Mouse (Mus musculus) stomach, embryonic 16.5 days (tissue): ENCODE measurements around the gene Adam10. TPM values are rescaled to one million over a fixed set of nuclear protein-coding genes. Genes with fewer than 3 reads are reported as not detected.

ENCODE experiments used
- ATAC-seq: fragments of 200-750 bp; cut with Nextera tagmentation; 2 replicates; pipeline ENCODE4 v1.8.0; 2017; ENCODE audit warnings: moderate number of reproducible peaks, moderate TSS enrichment; ENCODE audit not compliant: insufficient read depth, low FRiP score
- H3K27ac ChIP-seq: fragments of 300-500 bp; sonication (generic); 2 replicates; pipeline ENCODE4 v1.5.1; 2014; ENCODE audit warnings: low read length
- H3K27me3 ChIP-seq: fragments of 300-500 bp; sonication (generic); 2 replicates; pipeline ENCODE4 v1.6.1; 2014; ENCODE audit warnings: low read length, control low read depth, mixed read lengths; ENCODE audit not compliant: control insufficient read depth, insufficient read depth
- H3K36me3 ChIP-seq: fragments of 300-500 bp; sonication (generic); 2 replicates; pipeline ENCODE4 v1.6.1; 2014; ENCODE audit warnings: low read length; ENCODE audit not compliant: control insufficient read depth, insufficient read depth
- H3K4me1 ChIP-seq: fragments of 300-500 bp; sonication (generic); 2 replicates; pipeline ENCODE4 v1.6.1; 2014; ENCODE audit warnings: low read length, control low read depth, mixed read lengths; ENCODE audit not compliant: control insufficient read depth, insufficient read depth
- H3K4me2 ChIP-seq: fragments of 300-500 bp; sonication (generic); 2 replicates; pipeline ENCODE4 v1.6.1; 2014; ENCODE audit warnings: low read depth, low read length, mixed read lengths
- H3K4me3 ChIP-seq: fragments of 300-500 bp; sonication (generic); replicated peaks from 2 replicates; pipeline ENCODE4 v1.5.1; 2014; ENCODE audit warnings: mild to moderate bottlenecking, low read length
- H3K9ac ChIP-seq: fragments of 300-500 bp; sonication (generic); 2 replicates; pipeline ENCODE4 v1.6.1; 2014; ENCODE audit warnings: low read length
- H3K9me3 ChIP-seq: fragments of 300-500 bp; sonication (generic); replicated peaks from 2 replicates; pipeline ENCODE4 v1.6.1; 2016; ENCODE audit warnings: low read length, control low read depth; ENCODE audit not compliant: control insufficient read depth
- WGBS: fragments of 180-500 bp; shearing (Covaris S2); extraction: QIAGEN DNeasy Blood & Tissue Kit; methylation state at CpG from one replicate; pipeline ENCODE4 v1.1.7; 2014; 5-methylcytosine and 5-hydroxymethylcytosine counted together
- polyA plus RNA-seq: library from polyadenylated mRNA; unstranded; fragments of >200 nt; fragmentation: Nextera tagmentation; extraction: Ambion mirVana; gene quantifications from 2 replicates; pipeline ENCODE4 v1.2.1, GENCODE M21; 2015

Adam10 gene
- polyA plus RNA-seq, 1 experiment from 2014 or later, result 85.7 TPM

DNA sequence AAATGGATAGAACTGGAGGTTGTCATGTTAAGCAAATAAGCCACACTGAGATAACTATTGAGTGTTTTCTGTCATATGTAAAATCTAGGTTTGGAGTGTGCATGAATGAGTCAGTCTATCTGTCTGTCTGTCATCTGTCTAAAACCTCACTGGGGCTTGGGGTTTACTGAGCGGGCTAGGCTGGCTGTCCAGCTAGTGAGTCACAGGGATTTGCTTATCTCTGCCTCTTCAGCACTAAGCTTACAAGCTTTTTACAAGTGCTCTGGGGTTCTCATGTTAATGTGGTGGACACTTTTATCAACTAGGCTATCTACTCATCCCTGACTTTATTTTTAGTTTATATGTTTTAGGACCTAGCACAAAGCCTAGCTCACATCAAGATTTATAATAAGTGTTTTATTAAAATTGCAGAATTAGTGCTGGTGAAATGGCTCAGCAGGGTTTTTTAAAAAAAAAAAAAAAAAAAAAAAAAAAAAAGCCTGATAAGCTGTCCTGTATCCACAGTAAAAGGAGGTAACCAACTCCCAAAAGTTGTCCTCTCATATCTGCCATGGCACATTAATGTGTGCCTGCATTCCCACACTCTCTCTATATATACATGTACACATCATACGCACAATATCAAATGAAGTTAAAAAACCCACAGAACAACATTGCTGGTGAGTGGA, 9.6 kb downstream of the Adam10 start:
- no peaks in the 10 kb centered on the region for H3K27me3 ChIP-seq
- no peak overlapping the region for H3K4me3 ChIP-seq
- no peak overlapping the region for H3K9ac ChIP-seq
- no peak overlapping the region for H3K4me2 ChIP-seq
- H3K9me3 ChIP-seq, result no peaks in the 10 kb centered on the region
- H3K36me3 ChIP-seq, result no peaks in the 10 kb centered on the region
- peaks cover 7% of the 10 kb centered on the region; the same call in 1 of the 2 replicates for H3K4me1 ChIP-seq
- H3K27ac ChIP-seq, result no peak overlapping the region
- WGBS, result 81% methylated on average over 2 of the region's 2 CpGs
- no peak for ATAC-seq

DNA sequence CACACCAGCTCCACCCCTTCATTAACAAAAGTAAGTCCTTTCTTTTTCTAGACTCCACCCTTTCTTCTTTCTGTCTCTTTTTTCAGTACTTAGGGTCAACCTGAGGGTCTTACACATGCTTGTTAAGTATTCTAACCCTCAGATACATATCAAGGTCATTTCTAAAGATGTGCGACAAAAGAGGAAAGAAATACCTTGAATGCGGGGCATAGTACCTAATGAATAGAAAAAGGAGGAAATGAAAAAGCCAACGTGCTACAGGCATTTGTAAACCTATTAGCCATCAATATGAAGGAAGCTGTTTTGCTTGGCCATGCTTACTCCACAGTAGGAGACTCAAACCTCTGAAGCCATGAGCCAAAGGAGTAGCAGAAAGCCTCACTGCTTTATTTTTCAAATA, 11.1 kb downstream of the Adam10 start:
- 74% methylated on average over 3 of the region's 3 CpGs for WGBS
- Histone ChIP-seq H3K27ac (no peak overlapping the region), H3K4me2 (no peak overlapping the region), H3K4me1 (peaks cover 7% of the 10 kb centered on the region; the same call in 1 of the 2 replicates), H3K4me3 (no peak overlapping the region), H3K9ac (no peak overlapping the region), H3K27me3 (no peaks in the 10 kb centered on the region), H3K9me3 (no peaks in the 10 kb centered on the region), H3K36me3 (no peaks in the 10 kb centered on the region)
- ATAC-seq, result no peak

DNA sequence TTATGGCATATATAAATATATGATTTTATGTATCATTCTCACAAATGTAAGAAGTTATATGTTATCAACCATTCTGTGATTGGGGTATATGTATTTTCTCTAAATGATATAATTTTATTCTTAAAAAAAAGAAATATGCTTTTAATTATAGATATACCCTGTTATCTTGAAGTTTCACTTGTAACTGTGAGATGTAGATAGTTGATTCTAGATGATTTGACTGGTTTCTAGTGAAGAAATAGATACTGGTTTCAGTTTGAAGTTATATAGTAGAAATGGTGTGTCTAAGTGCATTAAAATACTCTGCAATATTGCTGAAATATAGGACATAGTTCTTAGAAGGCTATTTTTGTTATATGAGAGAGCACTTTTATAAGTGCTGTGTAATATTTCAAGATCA, 11.8 kb downstream of the Adam10 start:
- H3K36me3 ChIP-seq, result no peaks in the 10 kb centered on the region
- H3K27me3 ChIP-seq, result no peaks in the 10 kb centered on the region
- no peak overlapping the region for H3K9ac ChIP-seq
- no peak overlapping the region for H3K4me3 ChIP-seq
- H3K27ac ChIP-seq, result no peak overlapping the region
- no peak overlapping the region for H3K4me2 ChIP-seq
- H3K9me3 ChIP-seq, result no peaks in the 10 kb centered on the region
- 0 out of 2 replicates have a peak, but pooled peaks cover 2% of the 10 kb centered on the region for H3K4me1 ChIP-seq
- no peak for ATAC-seq

DNA sequence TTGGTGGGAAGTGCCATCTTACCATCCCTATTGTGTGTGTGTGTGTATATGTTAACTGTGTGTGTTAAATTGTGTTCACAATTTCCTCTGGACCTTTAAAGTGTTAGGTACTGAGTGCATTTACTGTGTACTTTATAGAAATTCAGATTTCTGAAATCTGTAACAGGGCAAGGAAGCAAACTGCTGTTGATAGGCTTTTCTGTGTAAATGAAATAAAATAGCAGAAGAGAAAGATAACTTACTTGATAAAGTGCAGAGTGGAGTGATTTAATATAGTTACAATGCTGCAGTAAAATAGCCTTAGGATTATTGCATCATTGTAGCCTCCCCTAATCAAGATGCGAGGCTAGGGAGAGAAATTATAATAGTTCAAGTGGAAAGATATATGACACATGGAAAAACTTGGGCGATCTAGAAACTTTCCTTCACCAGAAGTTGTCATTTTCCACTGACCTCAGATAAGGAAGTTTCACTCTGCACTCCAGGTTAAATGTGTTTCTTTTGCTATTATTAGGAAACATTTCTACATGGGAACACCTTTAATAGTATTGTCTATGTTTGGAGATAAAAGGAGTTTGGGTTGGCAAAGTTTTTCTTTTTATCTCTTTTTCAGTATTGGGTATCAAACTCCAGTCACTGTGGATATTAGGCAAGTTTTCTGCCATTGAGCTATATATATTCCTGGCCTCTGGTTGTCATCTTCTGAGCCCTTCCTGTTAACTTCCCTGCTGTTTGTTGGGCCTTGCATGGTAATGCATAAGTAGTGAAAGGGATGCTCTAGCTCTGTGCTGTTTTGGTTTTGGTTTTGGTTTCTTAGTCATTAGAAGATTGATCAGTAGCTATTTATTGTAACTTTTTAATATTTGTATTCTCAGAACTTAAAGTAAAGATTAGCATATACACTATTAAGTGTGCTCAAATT, 13.2 kb downstream of the Adam10 start:
- Histone ChIP-seq H3K27ac (no peak overlapping the region), H3K27me3 (no peaks in the 10 kb centered on the region), H3K4me1 (0 out of 2 replicates have a peak, but pooled peaks cover under 1% of the 10 kb centered on the region), H3K4me2 (no peak overlapping the region), H3K36me3 (no peaks in the 10 kb centered on the region), H3K9ac (no peak overlapping the region), H3K9me3 (no peaks in the 10 kb centered on the region), H3K4me3 (no peak overlapping the region)
- WGBS, result 55% methylated on average over 2 of the region's 2 CpGs
- no peak for ATAC-seq

DNA sequence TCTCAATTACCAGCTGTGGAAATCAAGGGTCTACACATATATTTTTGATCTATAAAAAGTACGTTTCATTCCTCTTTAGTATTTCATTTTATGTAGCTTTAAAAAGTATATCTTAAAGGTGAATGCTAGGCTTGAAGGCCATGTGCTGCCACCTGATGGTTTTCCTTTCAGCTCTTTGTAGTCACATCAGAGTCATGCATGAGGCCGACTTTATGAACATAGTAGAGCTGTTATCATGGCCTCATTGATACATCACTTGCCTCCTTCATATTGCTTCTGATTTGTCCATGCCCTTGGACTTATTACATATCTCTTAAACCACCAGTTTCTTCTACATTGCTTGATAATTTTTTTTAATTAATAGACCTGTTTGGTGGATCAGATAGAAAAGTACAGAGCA, 16.9 kb downstream of the Adam10 start:
- no peaks in the 10 kb centered on the region for H3K9me3 ChIP-seq
- no peaks in the 10 kb centered on the region for H3K4me1 ChIP-seq
- no peak for ATAC-seq
- no peaks in the 10 kb centered on the region for H3K36me3 ChIP-seq
- no peaks in the 10 kb centered on the region for H3K27me3 ChIP-seq
- H3K27ac ChIP-seq, result no peak overlapping the region
- H3K4me3 ChIP-seq, result no peak overlapping the region
- no peak overlapping the region for H3K4me2 ChIP-seq
- 85% methylated on average over 2 of the region's 2 CpGs for WGBS
- no peak overlapping the region for H3K9ac ChIP-seq

DNA sequence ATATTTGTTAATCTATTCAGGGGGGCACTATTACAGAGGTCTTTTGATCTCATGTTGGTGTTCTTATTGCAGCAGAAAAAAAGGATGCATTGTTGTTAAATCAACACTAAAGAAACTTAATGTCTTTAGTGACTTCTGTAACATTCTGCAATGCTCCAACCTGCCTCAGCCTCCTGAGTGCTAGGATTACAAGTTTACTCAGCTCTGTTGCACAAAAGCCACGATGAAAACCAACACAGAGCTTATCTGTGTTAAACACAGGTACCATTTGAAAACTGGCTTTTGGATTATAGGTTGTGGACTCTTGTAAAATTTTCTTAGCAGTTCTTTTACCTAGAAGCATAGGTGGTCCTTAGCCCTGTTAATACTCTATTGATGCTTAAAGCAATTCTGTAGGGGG, 19.3 kb downstream of the Adam10 start:
- H3K27ac ChIP-seq, result no peak overlapping the region
- no peak overlapping the region for H3K4me3 ChIP-seq
- H3K36me3 ChIP-seq, result no peaks in the 10 kb centered on the region
- no peak overlapping the region for H3K9ac ChIP-seq
- no peaks in the 10 kb centered on the region for H3K4me1 ChIP-seq
- 68% methylated on average over 1 of the region's 1 CpGs for WGBS
- ATAC-seq, result no peak
- no peaks in the 10 kb centered on the region for H3K27me3 ChIP-seq
- no peak overlapping the region for H3K4me2 ChIP-seq
- H3K9me3 ChIP-seq, result no peaks in the 10 kb centered on the region

DNA sequence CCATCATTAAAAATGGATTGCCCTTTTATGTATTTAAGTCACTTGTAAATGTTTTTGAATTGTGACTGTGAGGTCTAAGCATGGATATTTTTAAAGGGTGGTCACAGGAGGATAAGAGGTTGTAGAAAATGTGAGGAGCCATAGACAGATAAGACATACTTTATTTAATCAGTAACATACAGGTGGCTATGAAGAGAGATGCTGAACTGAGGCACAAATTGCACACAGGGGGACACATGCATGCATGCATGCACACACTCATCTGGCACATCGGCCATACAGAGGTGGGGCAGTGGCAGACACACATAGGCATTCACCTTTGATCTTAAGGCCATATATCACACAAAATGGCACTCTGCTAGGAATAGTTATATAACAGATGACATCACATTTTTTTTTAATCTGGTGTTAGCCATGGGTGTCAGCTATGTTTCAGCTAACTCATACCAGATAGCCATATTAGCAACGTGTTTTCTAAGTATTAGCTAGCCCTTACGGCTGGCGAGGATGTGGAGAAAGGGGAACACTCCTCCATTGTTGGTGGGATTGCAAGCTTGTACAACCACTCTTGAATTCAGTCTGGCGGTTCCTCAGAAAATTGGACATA, 24.9 kb downstream of the Adam10 start:
- Histone ChIP-seq H3K4me2 (no peak overlapping the region), H3K4me1 (no peaks in the 10 kb centered on the region), H3K27ac (no peak overlapping the region), H3K4me3 (no peak overlapping the region), H3K27me3 (no peaks in the 10 kb centered on the region), H3K36me3 (peaks cover 11% of the 10 kb centered on the region), H3K9ac (no peak overlapping the region), H3K9me3 (no peaks in the 10 kb centered on the region)
- 89% methylated on average over 5 of the region's 5 CpGs for WGBS
- no peak for ATAC-seq

DNA sequence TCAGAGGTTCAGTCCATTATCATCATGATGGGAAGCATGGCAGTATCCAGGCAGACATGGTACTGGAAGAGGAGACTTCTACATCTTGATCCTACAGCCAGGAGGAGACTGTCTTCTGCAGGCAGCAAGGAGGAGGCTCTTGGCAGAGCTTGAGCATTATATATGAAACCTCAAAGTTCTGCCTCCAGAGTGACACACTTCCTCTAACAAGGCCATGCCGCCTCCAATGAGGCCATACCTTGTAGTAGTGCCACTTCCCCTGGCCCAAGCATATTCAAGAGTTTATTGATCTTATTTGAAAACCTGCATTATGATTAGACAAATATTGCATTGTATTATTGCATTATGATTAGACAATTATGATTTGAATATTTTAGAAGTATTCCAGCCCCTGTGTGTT, 27.6 kb downstream of the Adam10 start:
- ATAC-seq, result no peak
- Histone ChIP-seq H3K9ac (no peak overlapping the region), H3K4me3 (no peak overlapping the region), H3K9me3 (no peaks in the 10 kb centered on the region), H3K36me3 (peaks cover 11% of the 10 kb centered on the region), H3K4me1 (no peaks in the 10 kb centered on the region), H3K27me3 (no peaks in the 10 kb centered on the region), H3K27ac (no peak overlapping the region), H3K4me2 (no peak overlapping the region)
- WGBS, result 91% methylated on average over 1 of the region's 1 CpGs

DNA sequence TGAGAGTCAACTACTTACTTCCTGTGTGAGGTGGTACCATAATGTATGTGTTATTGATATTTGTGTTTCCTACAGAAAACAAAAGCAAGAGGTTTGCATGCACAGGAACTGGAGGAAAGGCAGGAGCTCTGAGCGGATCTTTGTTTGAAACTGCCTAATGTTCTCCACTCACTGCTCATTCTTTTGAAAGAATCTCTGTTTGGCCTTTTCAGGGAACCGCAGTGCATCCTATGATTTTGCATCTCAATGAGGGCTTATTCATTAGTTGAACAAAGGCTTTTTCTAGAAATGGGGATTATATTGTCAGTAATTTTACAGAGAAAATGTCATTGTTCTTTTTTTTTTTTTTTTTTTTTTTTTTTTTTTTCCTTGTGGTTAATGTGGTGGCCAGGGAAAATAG, 50.7 kb downstream of the Adam10 start:
- Histone ChIP-seq H3K27ac (no peak overlapping the region), H3K27me3 (no peaks in the 10 kb centered on the region), H3K9me3 (no peaks in the 10 kb centered on the region), H3K4me1 (no peaks in the 10 kb centered on the region; the same call in 1 of the 2 replicates), H3K4me2 (no peak overlapping the region), H3K36me3 (no peaks in the 10 kb centered on the region), H3K4me3 (no peak overlapping the region), H3K9ac (no peak overlapping the region)
- no peak for ATAC-seq
- 88% methylated on average over 2 of the region's 2 CpGs for WGBS
